Mouse (Mus musculus): ENCODE results near the gene Hoxb1.

The Hoxb1 gene

GRCm38 (mm10) chr11:96404016-96404604 lies 38.6 kb downstream of the Hoxb1 start:
- no peak for DNase-seq (ENCODE audit: low spot score)

- DNase-seq (ENCODE audit: low spot score), result no peak
These were observed 39.3 kb downstream of the Hoxb1 start for GRCm38 (mm10) chr11:96404831-96405230.

- DNase-seq (ENCODE audit: low spot score), result no peak
These were observed 40.0 kb downstream of the Hoxb1 start for GRCm38 (mm10) chr11:96405541-96405940.

GRCm38 (mm10) chr11:96407191-96408072 lies 41.9 kb downstream of the Hoxb1 start:
- peak; percentile 29 for DNase-seq (ENCODE audit: low spot score)

DNA sequence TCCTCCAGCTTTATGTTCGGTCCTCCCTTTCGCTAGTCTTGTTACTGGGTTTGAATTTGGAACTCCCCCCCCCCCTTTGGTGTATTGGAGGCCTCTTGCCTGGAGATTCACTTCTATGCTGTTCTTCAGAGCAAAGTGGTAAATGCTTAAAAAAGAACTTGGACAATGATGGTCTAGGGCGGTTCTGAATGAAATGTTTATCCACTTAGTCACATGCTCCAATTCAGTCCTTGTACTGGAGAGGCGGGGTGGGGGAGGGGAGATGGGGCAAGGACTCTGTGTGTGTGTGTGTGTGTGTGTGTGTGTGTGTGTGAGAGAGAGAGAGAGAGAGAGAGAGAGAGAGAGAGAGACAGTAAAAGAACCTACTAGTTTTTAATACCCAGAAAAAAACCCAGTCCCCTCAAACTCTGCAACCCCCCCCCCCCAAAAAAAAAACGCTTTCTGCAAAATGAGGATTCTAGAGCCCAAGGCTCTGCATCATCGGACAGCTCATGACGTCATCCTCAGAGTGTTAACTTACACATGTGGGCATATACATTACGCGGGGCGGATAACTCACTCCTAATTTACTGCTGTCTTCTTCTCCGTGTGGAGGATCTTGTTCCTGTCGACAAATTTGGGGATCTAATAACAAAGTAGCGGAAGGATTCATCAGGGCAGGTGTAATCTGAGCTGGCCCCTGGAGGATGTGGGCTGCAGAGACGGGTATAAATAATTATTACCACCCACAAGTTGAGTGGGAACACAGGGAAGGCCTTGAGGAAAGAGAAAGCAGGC lies 42.9 kb downstream of the Hoxb1 start:
- DNase-seq (ENCODE audit: low spot score), result no peak

- no peak for DNase-seq (ENCODE audit: low spot score)
These were observed 45.5 kb downstream of the Hoxb1 start for GRCm38 (mm10) chr11:96411019-96411418.

GRCm38 (mm10) chr11:96411934-96412333 lies 46.4 kb downstream of the Hoxb1 start:
- DNase-seq (ENCODE audit: low spot score), result no peak

DNA sequence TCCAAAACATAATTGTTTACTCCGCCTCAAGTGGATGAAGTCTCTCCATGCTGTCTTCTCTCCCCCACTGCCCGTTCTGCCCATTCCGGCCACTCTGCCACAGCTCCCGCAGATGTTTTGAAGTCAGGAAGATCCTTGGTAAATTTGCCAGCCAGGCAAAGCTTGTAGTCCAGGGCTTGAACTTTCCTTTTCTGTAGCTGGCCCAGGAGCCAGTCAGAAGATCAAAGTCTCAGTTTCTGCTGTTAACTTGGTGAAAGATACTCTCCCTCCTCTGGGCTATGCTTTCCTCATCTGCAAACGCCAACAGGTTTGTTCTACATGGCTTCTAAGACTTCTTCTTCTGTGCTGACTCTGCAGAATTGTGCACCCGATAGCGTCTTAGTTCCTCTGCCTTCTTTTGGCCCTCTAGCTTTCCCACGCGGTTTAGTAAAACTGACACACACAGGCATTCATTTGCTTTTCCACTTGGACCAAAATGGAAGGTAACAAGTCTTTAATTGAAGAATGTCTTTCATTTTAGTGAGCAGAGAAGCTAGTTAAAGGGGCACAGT lies 47.5 kb downstream of the Hoxb1 start:
- DNase-seq (ENCODE audit: low spot score), result no peak

DNA sequence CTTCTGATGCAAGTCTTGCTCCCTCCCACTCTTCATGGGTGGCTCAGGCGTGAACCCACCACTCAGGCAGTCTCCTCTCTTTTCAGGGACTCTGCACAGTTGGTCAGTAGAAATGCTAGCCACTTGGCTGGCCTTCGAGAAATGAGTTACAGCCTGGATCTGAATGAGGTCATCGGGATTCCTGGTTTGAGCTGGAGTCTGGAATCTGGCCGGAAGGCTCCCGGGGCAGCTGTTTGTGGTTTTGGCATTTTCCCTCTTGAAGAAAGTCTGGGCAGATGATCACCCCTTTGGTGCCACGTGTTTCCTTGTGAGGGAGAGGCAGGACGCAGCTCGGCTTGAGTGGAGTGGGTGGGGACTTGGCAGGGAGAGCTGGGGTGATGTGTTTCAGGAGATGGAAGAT lies 48.0 kb downstream of the Hoxb1 start:
- DNase-seq (ENCODE audit: low spot score), result peak; percentile 75

DNA sequence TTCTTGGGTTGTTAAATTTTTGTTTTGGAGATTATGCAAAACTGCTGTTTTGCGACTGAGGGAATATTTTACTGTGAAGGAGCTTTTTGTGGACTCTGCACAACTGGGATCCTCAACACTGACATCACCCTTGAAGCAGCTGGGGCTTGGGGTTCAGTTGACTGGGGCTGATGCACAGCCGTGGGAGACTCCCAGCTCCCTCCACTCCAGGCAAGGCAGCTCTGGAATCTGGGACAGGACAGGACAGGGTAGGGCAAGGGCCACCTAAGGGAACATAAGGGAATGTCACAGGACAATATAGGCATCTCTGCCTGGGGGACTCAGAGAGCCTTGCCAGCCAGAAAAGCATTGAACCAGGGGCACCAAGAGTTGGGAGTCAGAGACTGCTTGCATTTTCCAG lies 48.5 kb downstream of the Hoxb1 start:
- no peak for DNase-seq (ENCODE audit: low spot score)
